Mouse (Mus musculus): ENCODE measurements around the gene 5730455P16Rik.

GRCm38 (mm10) chr11:80351832-80352430 lies 25.9 kb downstream of the 5730455P16Rik start:
- TF ChIP-seq CTCF (IDR thresholded peaks at IDR 0.05; ENCODE audit: low read depth) (peak; percentile 95), EP300 (IDR thresholded peaks at IDR 0.05; ENCODE audit: low read depth) (no peak)
